Mouse (Mus musculus) ES-Bruce4 (cell line): ENCODE results near the gene Trpc3.

ENCODE experiments used
- CTCF ChIP-seq: IDR thresholded peaks from one replicate; pipeline ENCODE4 v1.8.1; 2011; ENCODE audit warnings: low read depth, low read length
- POLR2A ChIP-seq: IDR thresholded peaks from one replicate; pipeline ENCODE4 v1.8.1; 2011; ENCODE audit warnings: low read length; ENCODE audit not compliant: insufficient read depth

- TF ChIP-seq CTCF (no peak), POLR2A (no peak)
These were observed 14.1 kb downstream of the Trpc3 start for GRCm38 (mm10) chr3:36675822-36676221.
